Mouse (Mus musculus) forelimb bud, embryonic 11.5 days (tissue): ENCODE measurements around the gene Zfyve21.
A peak's percentile ranks its signal among the peaks of the same experiment; 100 is the strongest.

ENCODE experiments used
- DNase-seq: peaks from one replicate; pipeline ENCODE4 v3.0.0-alpha.2; 2012; ENCODE audit warnings: low read depth, low spot score

The Zfyve21 gene

GRCm38 (mm10) chr12:111813766-111814617 is at the start of gene Zfyve21, which contains the start of gene Xrcc3:
Gene Zfyve21, plus strand, starts transcription at chr12:111814170.
Gene Xrcc3, minus strand, starts transcription at chr12:111813873.
- peak; percentile 99 for DNase-seq

- no peak for DNase-seq
These were observed 47.4 kb upstream of the Zfyve21 start for GRCm38 (mm10) chr12:111766313-111767236.

DNA sequence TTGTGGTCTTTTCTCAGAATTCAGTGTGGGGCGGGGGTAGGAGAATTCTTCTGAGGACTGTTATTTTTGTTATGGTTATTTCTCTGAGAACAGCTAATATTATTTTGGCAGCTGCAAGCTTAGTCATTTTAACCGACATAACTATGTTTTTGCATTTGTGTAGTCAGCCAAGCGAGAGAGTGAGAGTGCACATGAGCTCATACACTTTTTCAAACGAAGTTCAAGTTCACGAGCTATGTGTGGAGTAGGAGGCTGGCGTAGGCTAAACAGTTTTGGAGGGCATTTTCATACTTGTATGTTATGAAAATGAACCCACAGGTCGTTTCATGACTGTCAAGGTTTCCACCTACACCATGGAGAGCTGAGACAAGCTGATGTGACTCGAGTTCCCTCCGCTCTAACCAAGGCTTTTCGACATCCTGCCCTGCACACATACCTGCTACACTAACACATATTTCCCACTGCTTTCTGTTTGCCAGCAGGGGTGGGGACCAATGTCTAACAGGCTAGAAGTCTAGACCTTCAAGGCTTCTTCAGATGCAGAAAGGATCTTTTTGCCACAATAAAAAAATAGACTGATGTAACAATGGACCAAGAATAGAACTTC is 45.5 kb upstream of the Zfyve21 start:
- DNase-seq: no peak

GRCm38 (mm10) chr12:111769306-111769705 is 44.7 kb upstream of the Zfyve21 start:
- DNase-seq: no peak

GRCm38 (mm10) chr12:111769816-111770577 is 44.0 kb upstream of the Zfyve21 start:
- DNase-seq: no peak

GRCm38 (mm10) chr12:111770651-111771050 is 43.3 kb upstream of the Zfyve21 start:
- no peak for DNase-seq

GRCm38 (mm10) chr12:111774156-111774555 is 39.8 kb upstream of the Zfyve21 start:
- no peak for DNase-seq

DNA sequence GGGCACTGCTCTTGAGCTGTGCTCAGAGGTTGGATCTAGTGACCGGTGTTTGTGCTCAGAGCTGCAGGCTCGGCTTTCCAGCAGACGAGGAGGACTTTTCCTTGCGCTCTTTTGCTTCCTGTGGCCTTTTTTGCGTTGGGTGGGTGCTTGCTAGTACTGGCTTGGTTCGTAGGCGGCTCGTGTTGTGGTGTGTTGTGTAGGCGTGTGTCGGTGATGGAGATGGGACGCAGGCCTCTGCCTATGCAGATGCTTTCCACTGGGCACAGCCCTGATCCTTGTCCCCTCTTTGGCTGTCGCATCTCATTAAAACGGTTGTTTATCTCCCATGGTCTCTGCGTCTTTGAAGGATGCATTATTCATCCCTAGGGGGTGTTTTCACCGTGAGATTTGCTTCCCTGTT is 39.1 kb upstream of the Zfyve21 start:
- no peak for DNase-seq

DNA sequence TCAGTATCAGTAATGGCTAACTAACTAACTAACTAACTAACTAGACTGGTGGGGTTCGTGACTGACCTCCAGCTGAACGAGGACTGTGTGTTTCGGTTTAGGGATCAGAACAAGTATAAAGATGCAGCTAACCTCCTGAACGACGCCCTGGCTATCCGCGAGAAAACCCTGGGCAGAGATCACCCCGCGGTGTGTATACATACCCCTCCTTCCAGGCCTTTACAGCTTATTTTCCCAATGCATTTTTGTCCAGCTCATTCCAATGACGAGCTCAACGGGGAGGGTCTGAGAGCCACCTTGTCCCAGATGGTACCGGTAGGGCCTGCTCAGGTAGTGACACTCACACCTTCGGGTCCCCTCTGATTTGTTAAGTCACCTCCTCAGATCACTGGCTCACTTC is 36.1 kb upstream of the Zfyve21 start:
- DNase-seq: no peak

- DNase-seq: no peak
These were observed 34.4 kb upstream of the Zfyve21 start for GRCm38 (mm10) chr12:111779544-111779943.

- no peak for DNase-seq
These were observed 28.8 kb upstream of the Zfyve21 start for GRCm38 (mm10) chr12:111785174-111785573.

DNA sequence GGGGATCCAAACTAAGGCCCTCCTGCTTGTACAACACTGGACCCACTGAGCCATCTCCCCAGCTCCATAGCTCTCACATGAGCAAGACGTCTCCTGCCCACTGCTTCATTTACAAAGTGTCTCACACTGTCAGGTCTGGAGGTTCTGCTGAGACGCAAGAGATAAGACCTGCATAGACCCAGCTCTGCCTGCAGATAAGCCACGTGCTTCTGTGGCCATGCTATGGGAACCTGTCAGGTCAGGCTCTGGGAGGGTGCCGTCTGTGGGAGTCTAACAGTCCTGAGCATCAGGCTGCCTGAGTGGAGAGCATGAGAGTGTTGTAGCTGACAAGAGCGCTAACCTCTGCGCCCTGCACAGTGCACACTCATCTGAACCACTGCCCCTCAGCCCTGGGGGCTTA is 27.0 kb upstream of the Zfyve21 start:
- DNase-seq: no peak

- DNase-seq: no peak
These were observed 23.9 kb upstream of the Zfyve21 start for GRCm38 (mm10) chr12:111790090-111790489.

GRCm38 (mm10) chr12:111790631-111791030 is 23.3 kb upstream of the Zfyve21 start:
- DNase-seq: no peak

DNA sequence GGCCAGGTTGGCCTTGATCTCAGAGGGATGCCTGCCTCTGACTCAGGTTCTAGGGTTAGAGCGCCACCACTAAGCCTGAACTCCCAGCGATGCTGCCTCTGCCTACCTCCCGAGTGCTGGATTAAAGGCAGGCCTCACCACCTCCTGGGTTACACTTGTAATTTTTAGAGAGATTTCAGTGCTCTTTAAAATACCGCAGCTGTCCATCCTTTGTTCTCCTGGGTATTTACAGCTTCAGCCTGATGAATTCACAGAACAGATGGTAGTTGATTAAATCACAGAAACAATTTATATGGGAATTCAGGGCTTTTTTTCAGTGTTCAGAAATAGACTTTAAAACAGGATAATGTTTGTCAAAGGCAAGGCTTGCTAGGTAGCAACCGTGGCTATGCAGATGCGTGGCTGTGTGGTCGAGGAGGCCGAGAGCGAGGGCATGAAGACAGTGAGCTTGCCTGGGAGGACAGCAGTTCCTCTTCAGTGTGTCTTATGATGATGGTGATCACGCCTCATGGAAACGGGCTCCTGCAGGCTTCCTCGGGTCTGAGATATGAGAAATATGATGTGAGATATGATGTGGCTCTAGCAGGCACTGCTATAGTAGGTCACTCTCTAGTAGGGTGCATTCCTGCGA is 22.4 kb upstream of the Zfyve21 start:
- DNase-seq: no peak

- DNase-seq: no peak
These were observed 19.9 kb upstream of the Zfyve21 start for GRCm38 (mm10) chr12:111794102-111794501.

DNA sequence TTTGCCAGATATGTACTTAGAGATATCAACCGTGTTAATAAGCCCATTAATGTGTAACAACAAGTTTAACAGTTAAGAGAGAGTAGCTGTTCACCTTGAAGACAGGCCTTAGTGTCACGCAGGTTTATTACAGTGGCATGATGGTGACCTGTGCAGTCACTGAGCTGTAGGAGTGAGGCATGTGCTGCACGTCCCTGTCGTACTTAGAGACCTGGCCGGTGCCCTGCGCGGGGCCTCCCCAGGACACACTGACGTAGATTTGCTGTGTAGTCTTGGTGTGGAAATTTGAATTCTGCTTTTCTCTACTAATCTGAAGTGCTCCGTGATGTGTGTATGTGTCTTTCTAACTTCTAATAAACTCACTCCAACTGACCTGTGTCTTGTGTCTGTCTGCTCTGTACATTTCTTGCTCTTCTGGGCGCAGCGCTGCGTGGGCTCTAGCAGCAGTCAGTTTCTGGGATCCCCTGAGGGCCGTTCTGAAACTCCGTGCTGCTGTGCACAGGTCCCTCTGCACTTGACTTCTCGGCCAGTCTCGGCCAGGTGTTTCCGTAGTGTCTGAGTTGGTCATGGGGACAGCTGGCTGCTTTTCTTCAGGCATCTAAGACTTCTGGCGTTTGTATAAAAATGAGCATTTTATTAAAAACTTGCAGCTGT is 19.3 kb upstream of the Zfyve21 start:
- no peak for DNase-seq

- no peak for DNase-seq
These were observed 18.6 kb upstream of the Zfyve21 start for GRCm38 (mm10) chr12:111795180-111795895.

DNA sequence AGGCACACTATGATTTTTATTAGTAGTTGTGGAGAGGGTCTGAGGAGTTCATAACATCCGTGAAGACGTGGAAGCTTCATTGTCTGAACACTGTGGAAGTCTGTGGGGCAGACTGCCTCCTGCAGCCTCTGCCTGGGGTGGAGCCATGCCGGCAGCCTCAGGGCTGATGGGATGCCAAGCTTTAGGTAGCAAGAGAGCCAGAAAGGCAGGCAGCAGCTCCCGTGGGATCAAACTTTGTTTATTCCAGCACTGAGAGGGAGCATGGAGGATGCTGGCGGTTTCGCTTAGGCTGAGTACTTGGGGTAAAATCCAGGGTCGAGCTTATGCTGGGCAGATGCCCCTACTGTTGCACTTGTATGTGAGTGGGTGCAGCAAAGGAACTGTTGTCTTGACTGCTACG is 16.7 kb upstream of the Zfyve21 start:
- no peak for DNase-seq

- DNase-seq: no peak
These were observed 15.5 kb upstream of the Zfyve21 start for GRCm38 (mm10) chr12:111798493-111798892.
